8 mouse cellular contexts compared by ENCODE assay signal in genomic region chr3:137150414-137151010, GRCm38 (mm10).
DNase-seq lines count a peak whose midpoint lies in the region; ATAC-seq and TF ChIP-seq lines count a peak whose summit lies in the region.

No protein-coding gene starts in this region.

- H3K4me2 ChIP-seq in kidney, postnatal 0 days (ENCODE audit: low read length): no peak overlapping the region

- H3K4me3 ChIP-seq in megakaryocyte, embryonic 14.5 days (replicated peaks): peak overlapping the region; percentile 74
- no peak overlapping the region for H3K4me3 ChIP-seq in kidney, postnatal 0 days (replicated peaks; ENCODE audit: low read depth, low read length)

- WGBS in kidney, postnatal 0 days: 69% methylated on average over 14 of the region's 14 CpGs

- no peak overlapping the region for H3K9ac ChIP-seq in kidney, postnatal 0 days (ENCODE audit: low read depth, low read length)

- no peaks in the 10 kb centered on the region for H3K36me3 ChIP-seq in megakaryocyte, embryonic 14.5 days (replicated peaks; ENCODE audit: low read length)
- no peaks in the 10 kb centered on the region for H3K36me3 ChIP-seq in kidney, postnatal 0 days (ENCODE audit: insufficient read depth, low read length)

- H3K27ac ChIP-seq in kidney, postnatal 0 days: no peak overlapping the region

- H3K9me3 ChIP-seq in megakaryocyte, embryonic 14.5 days: no peaks in the 10 kb centered on the region
- H3K9me3 ChIP-seq in kidney, postnatal 0 days (replicated peaks; ENCODE audit: low read length): no peaks in the 10 kb centered on the region

- H3K27me3 ChIP-seq in megakaryocyte, embryonic 14.5 days (replicated peaks): no peaks in the 10 kb centered on the region
- no peaks in the 10 kb centered on the region for H3K27me3 ChIP-seq in kidney, postnatal 0 days (ENCODE audit: insufficient read depth, low read length)

- peak; percentile 50 for DNase-seq in cerebellum, adult 11-12 months
- DNase-seq in heart, adult 8-10 months (ENCODE audit: low spot score): peak; percentile 82
- DNase-seq in kidney, postnatal 0 days (ENCODE audit: low spot score): peak; percentile 70
- peak; percentile 80 for DNase-seq in lung, postnatal 10 days
- no peak for DNase-seq in thymus, postnatal 36 days
- DNase-seq in spleen, postnatal 36 days (ENCODE audit: low spot score in 2 of 2): no peak

- ATAC-seq in megakaryocyte, adult 5-6 weeks (ENCODE audit: poor library complexity, severe bottlenecking): no peak
- no peak for ATAC-seq in kidney, postnatal 0 days (replicated peaks; ENCODE audit: low FRiP score, low read depth)

- TF ChIP-seq CTCF in kidney, postnatal 0 days (IDR thresholded peaks at IDR 0.05; ENCODE audit: low read depth): no peak

- H3K4me1 ChIP-seq in megakaryocyte, embryonic 14.5 days: peaks cover 45% of the 10 kb centered on the region
- H3K4me1 ChIP-seq in kidney, postnatal 0 days (replicated peaks; ENCODE audit: insufficient read depth, low read length): no peaks in the 10 kb centered on the region

Comparison
In these comparisons a context has a peak if more than half of its experiments do, and no peak if none do; other contexts are left out.
1. DNase-seq: peak in cerebellum, adult 11-12 months (single experiment), heart, adult 8-10 months (single experiment), kidney, postnatal 0 days (single experiment) and lung, postnatal 10 days (single experiment); none in thymus, postnatal 36 days (0 of 2) and spleen, postnatal 36 days (0 of 2).